Mouse (Mus musculus) c-Kit-positive CD71-negative TER-119-negative erythroid progenitor cells, embryonic 14.5 days (primary cell): ENCODE results near the gene Fastkd2.

Experiments used
- DNase-seq: peaks from one replicate; pipeline ENCODE4 v3.0.0-alpha.2; 2013; ENCODE audit warnings: low read depth

The Fastkd2 gene

GRCm38 (mm10) chr1:63730240-63730771 is at the start of gene Fastkd2, which contains the start of gene Mdh1b:
Fastkd2 (plus strand) TSS chr1:63730614.
Mdh1b (minus strand) TSS chr1:63730318.
- peak; percentile 88 for DNase-seq

GRCm38 (mm10) chr1:63686827-63687226 is 43.6 kb upstream of the Fastkd2 start, which contains the start of gene Dytn:
Dytn (minus strand) TSS chr1:63686927.
- DNase-seq, result no peak

- no peak for DNase-seq
Observed at GRCm38 (mm10) chr1:63696861-63697260, 33.6 kb upstream of the Fastkd2 start.

- no peak for DNase-seq
Observed at GRCm38 (mm10) chr1:63705733-63706132, 24.7 kb upstream of the Fastkd2 start.

GRCm38 (mm10) chr1:63708876-63709275 is 21.5 kb upstream of the Fastkd2 start:
- DNase-seq, result no peak

- DNase-seq, result no peak
Observed at GRCm38 (mm10) chr1:63720161-63720560, 10.3 kb upstream of the Fastkd2 start.

GRCm38 (mm10) chr1:63729796-63730195 is 618 bp upstream of the Fastkd2 start:
- no peak for DNase-seq

- no peak for DNase-seq
Observed at GRCm38 (mm10) chr1:63756005-63756404, 25.6 kb downstream of the Fastkd2 start.

- DNase-seq, result peak; percentile 4
Observed at GRCm38 (mm10) chr1:63763212-63763694, 32.8 kb downstream of the Fastkd2 start.

GRCm38 (mm10) chr1:63763881-63764386 is 33.5 kb downstream of the Fastkd2 start:
- DNase-seq, result no peak

GRCm38 (mm10) chr1:63764395-63764794 is 34.0 kb downstream of the Fastkd2 start:
- no peak for DNase-seq

- DNase-seq, result no peak
Observed at GRCm38 (mm10) chr1:63768112-63768511, 37.7 kb downstream of the Fastkd2 start.

GRCm38 (mm10) chr1:63769167-63769566 is 38.8 kb downstream of the Fastkd2 start, which contains the start of gene 4933402D24Rik:
4933402D24Rik (minus strand) TSS chr1:63769267.
- DNase-seq, result no peak

- no peak for DNase-seq
Observed at GRCm38 (mm10) chr1:63770309-63770708, 39.9 kb downstream of the Fastkd2 start.

- DNase-seq, result no peak
Observed at GRCm38 (mm10) chr1:63776396-63776795, 46.0 kb downstream of the Fastkd2 start.

GRCm38 (mm10) chr1:63776902-63777630 is 46.7 kb downstream of the Fastkd2 start:
- DNase-seq, result no peak

- DNase-seq, result no peak
Observed at GRCm38 (mm10) chr1:63794326-63794725, 63.9 kb downstream of the Fastkd2 start.
